Mouse (Mus musculus) liver, embryonic 15.5 days (tissue): ENCODE measurements at regions not wholly inside any gene's neighbourhood (a gene's known extent, or its start where the extent isn't known, plus 50 kb on each side); places are given as distances from the start of the nearest gene placed in this dataset.

Experiments used
- ATAC-seq: fragments of 200-750 bp; cut with Nextera tagmentation; 2 replicates; pipeline ENCODE4 v1.8.0; 2017; ENCODE audit warnings: moderate number of reproducible peaks, mild to moderate bottlenecking, moderate library complexity; ENCODE audit not compliant: insufficient read depth
- H3K27ac ChIP-seq: fragments of 300-500 bp; sonication (generic); replicated peaks from 2 replicates; pipeline ENCODE4 v1.5.1; 2015; ENCODE audit warnings: mild to moderate bottlenecking, inconsistent platforms
- H3K27me3 ChIP-seq: fragments of 300-500 bp; sonication (generic); 2 replicates; pipeline ENCODE4 v1.6.1; 2015; ENCODE audit warnings: mild to moderate bottlenecking, inconsistent platforms
- H3K36me3 ChIP-seq: fragments of 300-500 bp; sonication (generic); replicated peaks from 2 replicates; pipeline ENCODE4 v1.6.1; 2015; ENCODE audit warnings: moderate library complexity, mild to moderate bottlenecking, inconsistent platforms
- H3K4me1 ChIP-seq: fragments of 300-500 bp; sonication (generic); replicated peaks from 2 replicates; pipeline ENCODE4 v1.6.1; 2015; ENCODE audit warnings: inconsistent platforms
- H3K4me2 ChIP-seq: fragments of 300-500 bp; sonication (generic); 2 replicates; pipeline ENCODE4 v1.6.1; 2015; ENCODE audit warnings: moderate library complexity, mild to moderate bottlenecking, inconsistent platforms
- H3K4me3 ChIP-seq: fragments of 300-500 bp; sonication (generic); replicated peaks from 2 replicates; pipeline ENCODE4 v1.5.1; 2015; ENCODE audit warnings: mild to moderate bottlenecking, inconsistent platforms
- H3K9ac ChIP-seq: fragments of 300-500 bp; sonication (generic); 2 replicates; pipeline ENCODE4 v1.6.1; 2015; ENCODE audit warnings: moderate library complexity, mild to moderate bottlenecking, inconsistent platforms
- H3K9me3 ChIP-seq: fragments of 300-500 bp; sonication (generic); replicated peaks from 2 replicates; pipeline ENCODE4 v1.6.1; 2016; ENCODE audit warnings: inconsistent platforms
- WGBS: fragments of 180-500 bp; shearing (Covaris S2); methylation state at CpG from one replicate; pipeline ENCODE4 v1.1.7; 2015; ENCODE audit warnings: mixed read lengths; ENCODE audit not compliant: insufficient replicate concordance; 5-methylcytosine and 5-hydroxymethylcytosine counted together

DNA sequence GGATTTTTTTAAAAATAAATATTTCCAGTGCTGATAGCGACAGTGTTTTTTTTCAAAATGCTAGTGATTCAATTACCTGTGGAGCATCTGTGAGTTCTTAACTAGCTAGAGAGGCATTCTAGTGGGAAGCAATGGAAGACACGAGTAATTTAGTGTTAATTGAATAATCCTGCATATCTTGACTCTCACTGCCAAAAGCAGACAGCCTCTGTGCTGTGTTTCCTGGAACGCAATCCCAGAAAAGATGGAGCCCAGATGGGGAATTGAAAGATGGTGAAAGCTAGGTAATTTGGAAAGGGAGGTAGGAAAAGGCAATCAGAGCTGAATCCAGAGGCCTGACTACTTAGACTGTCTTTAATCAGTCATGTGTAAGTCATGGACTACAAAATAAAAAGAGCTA lies 441.0 kb downstream of the Prss52 start:
- Histone ChIP-seq H3K4me3 (no peak overlapping the region), H3K27ac (no peak overlapping the region), H3K9me3 (no peaks in the 10 kb centered on the region), H3K9ac (no peak overlapping the region), H3K36me3 (no peaks in the 10 kb centered on the region), H3K4me1 (no peaks in the 10 kb centered on the region), H3K27me3 (no peaks in the 10 kb centered on the region), H3K4me2 (no peak overlapping the region)
- no peak for ATAC-seq
- WGBS = 51% methylated on average over 3 of the region's 3 CpGs

GRCm38 (mm10) chr14:64546787-64547186 lies 442.7 kb downstream of the Prss52 start:
- Histone ChIP-seq H3K9me3 (no peaks in the 10 kb centered on the region), H3K4me1 (no peaks in the 10 kb centered on the region), H3K27me3 (no peaks in the 10 kb centered on the region), H3K4me3 (no peak overlapping the region), H3K9ac (no peak overlapping the region), H3K4me2 (no peak overlapping the region), H3K36me3 (no peaks in the 10 kb centered on the region), H3K27ac (no peak overlapping the region)
- no peak for ATAC-seq
- WGBS = under 1% methylated on average over 4 of the region's 4 CpGs

DNA sequence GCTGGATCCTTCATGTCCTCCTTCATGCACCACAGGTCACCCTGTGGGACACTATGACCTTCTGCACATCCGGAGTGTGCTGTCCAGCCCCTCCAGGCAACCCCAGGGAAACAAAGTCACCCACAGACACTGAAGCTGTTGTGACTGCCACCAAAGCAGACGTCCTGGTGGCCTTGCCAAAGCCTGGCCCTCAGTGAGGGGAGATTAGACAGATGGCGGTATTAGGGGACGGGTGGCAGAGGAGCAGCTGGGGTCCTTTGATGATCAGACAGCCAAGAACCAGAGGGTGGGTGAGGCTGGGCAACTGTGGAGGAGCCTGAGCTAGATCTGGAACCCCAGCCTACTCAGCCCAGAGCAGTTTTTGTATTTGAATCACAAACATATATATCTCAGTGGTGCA lies 448.9 kb downstream of the Prss52 start:
- H3K4me2 ChIP-seq = no peak overlapping the region

DNA sequence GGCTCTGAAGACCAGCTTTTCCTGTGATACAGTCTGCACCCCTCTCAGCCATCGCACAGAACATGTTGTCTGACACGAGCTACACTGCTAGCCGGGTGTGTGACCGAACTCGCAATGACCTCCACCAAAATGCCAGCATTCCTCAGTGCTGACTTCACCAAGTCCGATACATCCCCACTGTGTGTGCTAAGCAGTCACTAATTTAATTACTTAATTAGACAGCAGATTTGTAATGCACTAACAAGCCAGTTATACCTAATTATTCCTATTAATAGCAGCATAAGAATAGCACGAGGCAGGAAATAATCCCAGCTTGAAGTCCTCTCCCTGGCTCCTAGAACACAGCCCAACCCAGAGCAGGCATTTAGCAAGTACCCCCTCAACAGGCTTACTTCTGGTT lies 452.0 kb downstream of the Prss52 start:
- ATAC-seq = no peak
- WGBS = 75% methylated on average over 7 of the region's 7 CpGs
- Histone ChIP-seq H3K9ac (no peak overlapping the region), H3K36me3 (no peaks in the 10 kb centered on the region), H3K4me1 (no peaks in the 10 kb centered on the region), H3K27me3 (no peaks in the 10 kb centered on the region), H3K4me2 (no peak overlapping the region), H3K9me3 (no peaks in the 10 kb centered on the region), H3K27ac (no peak overlapping the region), H3K4me3 (no peak overlapping the region)

More for the DNA sequence above, 448.9 kb downstream of the Prss52 start:
- 53% methylated on average over 4 of the region's 4 CpGs for WGBS
- Histone ChIP-seq H3K4me3 (no peak overlapping the region), H3K4me1 (no peaks in the 10 kb centered on the region), H3K36me3 (no peaks in the 10 kb centered on the region), H3K9me3 (no peaks in the 10 kb centered on the region), H3K9ac (no peak overlapping the region), H3K27ac (no peak overlapping the region), H3K27me3 (no peaks in the 10 kb centered on the region)
- ATAC-seq = no peak

DNA sequence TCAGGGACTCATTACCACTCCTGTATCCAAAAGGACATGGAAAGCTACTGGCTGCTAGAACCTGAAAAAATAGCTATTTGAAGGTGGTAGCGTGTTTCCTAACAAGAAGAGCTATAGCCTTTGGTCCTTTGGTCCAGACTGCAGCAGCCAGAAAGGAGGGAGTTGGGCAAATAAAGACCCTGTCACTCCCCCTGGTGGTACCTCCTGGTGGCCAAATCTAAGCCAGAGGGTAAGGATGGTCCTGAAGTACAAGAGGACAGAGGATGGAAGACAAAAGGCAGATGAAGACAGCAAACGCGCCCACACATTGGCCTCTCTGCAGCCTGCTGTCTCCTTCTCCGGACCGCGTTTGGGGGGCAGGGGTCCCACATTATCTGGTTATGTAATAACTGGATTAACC lies 453.4 kb downstream of the Prss52 start:
- ATAC-seq = no peak
- H3K9me3 ChIP-seq = no peaks in the 10 kb centered on the region
- no peaks in the 10 kb centered on the region for H3K4me1 ChIP-seq
- H3K9ac ChIP-seq = no peak overlapping the region
- H3K36me3 ChIP-seq = no peaks in the 10 kb centered on the region
- no peak overlapping the region for H3K4me3 ChIP-seq
- no peak overlapping the region for H3K4me2 ChIP-seq
- H3K27ac ChIP-seq = no peak overlapping the region
- 67% methylated on average over 6 of the region's 6 CpGs for WGBS
- H3K27me3 ChIP-seq = no peaks in the 10 kb centered on the region

DNA sequence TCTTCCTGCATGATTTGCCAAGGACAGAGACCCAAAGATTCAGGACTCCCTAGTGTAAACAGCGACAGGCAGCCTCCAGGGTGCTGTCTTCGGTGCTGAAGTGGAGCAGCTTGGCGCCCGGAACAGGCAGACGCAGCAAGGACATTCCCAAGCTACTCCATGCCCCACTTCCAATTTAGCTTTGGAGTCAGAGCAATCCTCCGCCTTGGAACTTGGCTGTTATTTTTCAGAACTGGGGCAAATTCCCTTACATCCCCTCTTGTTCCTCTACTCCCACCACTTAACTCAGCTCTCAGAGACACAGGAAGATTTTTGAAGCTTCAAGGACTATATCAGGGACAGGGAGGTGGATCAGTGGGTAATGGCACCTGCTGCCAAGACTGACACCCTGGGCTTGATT lies 464.6 kb downstream of the Prss52 start:
- 5% methylated on average over 6 of the region's 6 CpGs for WGBS
- ATAC-seq = no peak
- no peaks in the 10 kb centered on the region for H3K36me3 ChIP-seq

GRCm38 (mm10) chr14:64570951-64571350 lies 466.9 kb downstream of the Prss52 start:
- no peaks in the 10 kb centered on the region for H3K9me3 ChIP-seq
- peaks cover 7% of the 10 kb centered on the region; the same call in 1 of the 2 replicates for H3K27me3 ChIP-seq
- H3K9ac ChIP-seq = no peak overlapping the region
- no peaks in the 10 kb centered on the region for H3K4me1 ChIP-seq
- no peak overlapping the region for H3K4me3 ChIP-seq
- 75% methylated on average over 7 of the region's 7 CpGs for WGBS
- no peak overlapping the region for H3K4me2 ChIP-seq
- H3K36me3 ChIP-seq = no peaks in the 10 kb centered on the region
- ATAC-seq = no peak
- H3K27ac ChIP-seq = no peak overlapping the region

More for the DNA sequence above, 464.6 kb downstream of the Prss52 start:
- no peak overlapping the region for H3K27ac ChIP-seq
- no peak overlapping the region for H3K4me2 ChIP-seq
- H3K4me1 ChIP-seq = no peaks in the 10 kb centered on the region
- H3K27me3 ChIP-seq = no peaks in the 10 kb centered on the region
- no peaks in the 10 kb centered on the region for H3K9me3 ChIP-seq
- no peak overlapping the region for H3K9ac ChIP-seq
- no peak overlapping the region for H3K4me3 ChIP-seq

DNA sequence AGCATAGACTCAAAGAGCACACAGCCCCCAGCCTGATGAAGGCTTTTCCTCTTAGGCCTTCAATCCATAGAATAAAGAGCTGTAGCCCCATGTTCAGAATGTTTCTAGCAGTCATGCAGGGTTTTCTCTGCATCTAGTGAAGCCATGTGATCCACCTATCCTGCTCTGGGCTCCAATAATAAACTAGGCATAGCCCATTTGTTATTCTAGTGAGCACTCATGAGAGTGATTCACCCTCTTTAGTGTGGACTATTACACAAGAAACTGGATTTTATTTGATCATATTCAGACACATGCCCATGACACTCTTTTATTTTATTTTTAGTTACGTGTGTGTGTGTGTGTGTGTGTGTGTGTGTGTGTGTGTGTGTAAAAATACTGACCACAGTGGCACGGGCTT lies 468.7 kb downstream of the Prss52 start:
- Histone ChIP-seq H3K4me1 (no peaks in the 10 kb centered on the region), H3K4me3 (no peak overlapping the region), H3K27me3 (peaks cover 9% of the 10 kb centered on the region; the same call in 1 of the 2 replicates), H3K9me3 (no peaks in the 10 kb centered on the region), H3K27ac (no peak overlapping the region), H3K9ac (no peak overlapping the region), H3K36me3 (no peaks in the 10 kb centered on the region), H3K4me2 (no peak overlapping the region)
- WGBS = 43% methylated on average over 2 of the region's 2 CpGs
- ATAC-seq = no peak

DNA sequence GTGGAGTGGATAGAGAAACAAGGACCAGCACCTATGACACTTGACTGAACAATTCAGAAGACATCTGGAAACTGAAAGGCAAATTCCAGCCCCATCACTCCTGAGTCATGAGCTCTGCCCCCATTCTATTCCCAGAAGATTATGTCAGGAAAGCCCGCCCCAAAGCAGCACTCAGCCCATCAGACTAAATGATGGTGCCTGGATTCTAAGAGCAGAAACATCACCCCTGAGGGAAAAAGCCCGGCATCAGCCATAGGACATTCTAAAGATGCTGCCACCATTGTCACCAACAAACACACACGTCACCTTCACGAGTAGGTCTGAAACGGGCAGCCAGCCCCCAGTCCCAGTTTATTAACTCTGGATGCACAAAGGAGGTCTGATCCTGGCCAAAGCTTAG lies 469.7 kb downstream of the Prss52 start:
- no peak overlapping the region for H3K9ac ChIP-seq
- no peak overlapping the region for H3K27ac ChIP-seq
- no peaks in the 10 kb centered on the region for H3K36me3 ChIP-seq
- no peak overlapping the region for H3K4me3 ChIP-seq
- H3K4me2 ChIP-seq = no peak overlapping the region
- WGBS = 45% methylated on average over 5 of the region's 5 CpGs
- no peaks in the 10 kb centered on the region for H3K9me3 ChIP-seq
- H3K27me3 ChIP-seq = peaks cover 12% of the 10 kb centered on the region
- no peaks in the 10 kb centered on the region for H3K4me1 ChIP-seq
- ATAC-seq = no peak

GRCm38 (mm10) chr14:64574277-64574676 lies 470.2 kb downstream of the Prss52 start:
- H3K4me2 ChIP-seq = no peak overlapping the region
- no peak overlapping the region for H3K27ac ChIP-seq
- H3K9ac ChIP-seq = no peak overlapping the region
- no peaks in the 10 kb centered on the region for H3K4me1 ChIP-seq
- no peak overlapping the region for H3K4me3 ChIP-seq
- H3K36me3 ChIP-seq = no peaks in the 10 kb centered on the region
- H3K9me3 ChIP-seq = no peaks in the 10 kb centered on the region
- H3K27me3 ChIP-seq = peaks cover 12% of the 10 kb centered on the region
- 56% methylated on average over 7 of the region's 7 CpGs for WGBS
- no peak for ATAC-seq

DNA sequence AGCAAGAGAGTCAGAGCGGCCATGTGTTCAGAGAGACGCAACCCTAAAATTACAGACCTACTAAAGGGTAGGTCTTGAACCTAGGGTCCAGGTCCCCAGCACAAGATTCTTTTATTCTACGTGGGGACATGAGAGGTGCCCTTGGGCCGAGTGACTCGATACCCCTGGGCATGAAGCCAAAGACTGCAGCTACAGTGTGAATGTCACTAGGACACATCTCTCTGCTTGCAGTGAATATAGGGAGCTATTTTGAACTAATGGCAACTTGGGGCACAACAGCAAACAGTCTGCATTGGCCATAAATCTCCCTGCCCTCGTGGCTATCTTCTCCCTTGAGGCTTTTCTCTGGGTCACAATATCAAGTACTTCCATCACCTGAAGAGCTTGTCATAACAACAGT lies 470.7 kb downstream of the Prss52 start:
- no peak overlapping the region for H3K4me2 ChIP-seq
- H3K9ac ChIP-seq = no peak overlapping the region
- no peak for ATAC-seq
- WGBS = 67% methylated on average over 6 of the region's 6 CpGs
- peaks cover 12% of the 10 kb centered on the region for H3K27me3 ChIP-seq
- no peaks in the 10 kb centered on the region for H3K9me3 ChIP-seq
- no peak overlapping the region for H3K27ac ChIP-seq
- no peak overlapping the region for H3K4me3 ChIP-seq
- no peaks in the 10 kb centered on the region for H3K36me3 ChIP-seq
- H3K4me1 ChIP-seq = no peaks in the 10 kb centered on the region

DNA sequence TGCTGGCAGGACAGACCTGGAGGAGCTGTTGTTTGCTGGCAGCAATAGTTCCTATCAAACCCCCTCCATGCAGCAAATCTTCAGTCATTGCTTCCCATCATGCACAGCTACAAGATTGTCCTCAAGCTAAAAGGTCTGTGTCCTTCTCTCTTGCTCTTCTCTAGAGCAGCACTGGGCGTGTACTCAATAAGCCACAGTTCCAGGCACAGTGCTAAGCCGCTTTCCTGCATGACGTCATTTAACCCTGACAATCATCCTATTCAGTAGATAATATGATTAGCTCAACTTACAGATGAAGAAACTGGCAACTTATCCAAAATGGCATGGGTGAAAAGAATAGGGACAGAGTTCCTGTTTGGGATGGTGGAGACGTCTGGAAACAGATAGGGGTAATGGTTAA lies 471.9 kb downstream of the Prss52 start:
- no peak for ATAC-seq
- Histone ChIP-seq H3K4me2 (no peak overlapping the region), H3K4me3 (no peak overlapping the region), H3K36me3 (no peaks in the 10 kb centered on the region), H3K9me3 (no peaks in the 10 kb centered on the region), H3K27ac (no peak overlapping the region), H3K9ac (no peak overlapping the region), H3K27me3 (peaks cover 20% of the 10 kb centered on the region), H3K4me1 (no peaks in the 10 kb centered on the region)
- WGBS = 34% methylated on average over 4 of the region's 4 CpGs
